Mouse (Mus musculus): Measurements from ENCODE around the gene Tnni2.
"Not testable (repeated sequence)": the region's sequence is repeated elsewhere in the genome, so short reads cannot be mapped to it uniquely, and the experiment has no call there.

Gene Tnni2

DNA sequence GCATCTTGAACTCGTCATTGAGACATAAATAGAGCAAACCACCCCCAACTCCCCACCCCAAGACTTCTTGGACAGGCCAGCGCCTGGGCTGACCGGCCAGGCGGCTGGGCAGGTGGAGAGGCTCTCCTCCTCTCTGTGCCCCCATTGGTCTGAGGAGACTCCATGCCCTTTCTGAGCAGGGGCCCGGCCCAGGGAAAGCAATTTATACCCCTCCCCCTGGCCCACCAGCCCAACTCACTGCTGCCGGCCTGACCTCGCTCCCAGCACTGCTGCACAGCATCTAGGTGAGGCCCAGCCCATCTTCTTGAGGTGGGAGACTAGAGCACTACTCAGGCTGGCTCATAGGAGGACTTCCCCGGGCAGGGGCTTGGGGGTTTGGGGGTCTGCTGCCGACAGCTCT is at the start of gene Tnni2:
Gene Tnni2, plus strand, starts transcription at position 224 of the 400 bp plus-strand sequence.
- DNase-seq (ENCODE audit: low read depth, low spot score), result no peak

DNA sequence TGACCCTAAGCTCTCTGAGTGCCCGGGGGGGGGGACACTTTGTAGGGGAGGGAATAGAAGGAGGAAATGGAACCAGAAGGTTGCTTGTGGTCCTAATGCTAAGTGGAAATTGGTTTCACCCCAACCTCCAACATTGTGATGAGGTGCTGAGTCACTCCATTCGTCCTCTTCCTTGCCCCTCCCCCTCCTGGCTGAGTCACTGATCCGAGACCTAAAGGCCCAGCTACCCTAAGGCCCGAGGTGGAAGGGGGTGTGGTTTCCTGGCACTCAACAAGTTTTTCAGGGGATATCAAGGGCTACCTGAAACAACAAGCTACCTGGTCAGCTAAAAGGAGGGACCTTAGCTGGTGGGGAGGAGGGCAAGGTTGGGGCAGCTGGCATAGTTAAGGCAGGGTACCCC is 48.4 kb upstream of the Tnni2 start:
- DNase-seq (ENCODE audit: low read depth, low spot score), result no peak

DNA sequence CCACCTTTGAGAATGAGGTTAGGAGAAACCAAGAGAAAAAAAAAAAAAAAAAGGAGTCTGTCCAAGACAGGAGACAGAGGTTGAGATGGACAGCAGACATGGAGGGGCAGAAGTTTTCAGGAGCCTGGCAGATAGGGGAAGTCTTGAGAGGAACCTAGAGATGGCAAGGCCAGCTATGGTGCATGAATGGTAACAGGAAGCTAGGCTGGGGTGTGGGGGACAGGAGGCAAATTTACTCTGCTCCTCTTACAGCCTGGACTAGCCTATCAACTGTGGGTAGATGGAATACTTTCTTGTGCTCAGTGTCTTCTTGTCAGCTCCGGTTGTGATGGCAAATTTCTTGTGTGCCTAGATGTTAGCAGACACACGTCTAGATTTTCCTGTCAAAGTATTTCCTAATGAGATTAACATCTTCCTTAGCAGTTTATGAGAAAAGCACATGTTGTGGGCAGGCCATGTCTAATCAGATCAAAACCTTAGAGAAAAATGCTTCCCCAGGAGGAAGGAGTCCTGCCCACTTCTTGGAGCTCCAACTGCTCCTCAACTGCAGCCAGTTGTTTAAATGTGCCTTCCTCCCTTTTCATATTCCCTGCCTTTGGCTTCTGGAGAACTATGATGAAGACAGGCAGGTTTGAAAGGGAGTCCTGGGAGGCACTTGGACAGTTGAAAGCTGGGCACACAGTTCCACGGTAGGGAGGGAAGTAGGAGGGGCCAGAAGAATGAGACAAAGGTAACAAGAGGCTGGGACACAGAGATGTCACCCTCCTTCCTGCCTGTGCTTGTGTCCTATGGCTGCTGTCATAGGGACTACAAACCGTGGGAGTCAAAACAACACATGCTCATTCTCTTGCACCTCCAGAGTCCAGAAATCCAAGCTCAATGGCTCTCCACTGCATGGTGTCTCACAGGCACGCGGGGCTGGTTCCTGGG is 47.1 kb upstream of the Tnni2 start:
- no peak for DNase-seq (ENCODE audit: low read depth, low spot score)

DNA sequence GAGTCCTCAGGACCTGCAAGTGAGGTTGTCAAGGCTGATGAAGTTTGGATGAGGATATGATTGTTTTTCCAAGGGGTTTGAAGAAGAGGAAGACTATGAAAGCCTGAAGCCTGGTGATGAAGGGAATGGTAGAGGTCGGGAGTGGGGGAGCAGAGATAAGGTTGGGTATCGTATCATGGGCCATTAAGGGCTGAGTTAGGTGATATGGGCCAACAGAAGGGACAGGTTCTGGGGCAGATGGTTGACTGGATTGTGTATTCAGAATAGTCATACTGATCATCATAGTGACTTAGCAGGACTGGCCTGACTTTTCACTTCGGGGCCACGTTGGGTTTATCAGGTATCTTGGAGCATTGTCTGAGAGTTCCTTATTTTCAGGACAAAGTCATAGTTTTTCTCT is 46.1 kb upstream of the Tnni2 start:
- no peak for DNase-seq (ENCODE audit: low read depth, low spot score)

DNA sequence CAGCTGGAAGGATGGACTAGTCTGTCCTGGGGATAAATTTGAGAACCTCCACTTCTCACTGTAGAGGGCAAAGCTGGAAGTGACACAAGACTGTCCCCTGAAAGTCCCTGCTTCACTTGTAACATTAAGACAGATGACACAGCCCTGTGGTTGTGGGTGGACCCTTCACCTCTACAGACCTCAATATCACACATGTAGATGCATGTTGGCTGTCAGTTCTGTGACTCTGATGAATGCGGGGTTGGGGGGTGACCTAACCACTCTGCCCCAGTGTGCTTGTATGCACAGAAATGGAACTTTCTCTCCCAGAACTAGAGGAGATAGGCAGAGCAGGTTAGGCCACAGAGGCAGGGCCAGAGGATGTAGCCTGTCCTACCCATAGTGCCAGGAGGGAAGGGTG is 45.0 kb upstream of the Tnni2 start:
- no peak for DNase-seq (ENCODE audit: low read depth, low spot score)

DNA sequence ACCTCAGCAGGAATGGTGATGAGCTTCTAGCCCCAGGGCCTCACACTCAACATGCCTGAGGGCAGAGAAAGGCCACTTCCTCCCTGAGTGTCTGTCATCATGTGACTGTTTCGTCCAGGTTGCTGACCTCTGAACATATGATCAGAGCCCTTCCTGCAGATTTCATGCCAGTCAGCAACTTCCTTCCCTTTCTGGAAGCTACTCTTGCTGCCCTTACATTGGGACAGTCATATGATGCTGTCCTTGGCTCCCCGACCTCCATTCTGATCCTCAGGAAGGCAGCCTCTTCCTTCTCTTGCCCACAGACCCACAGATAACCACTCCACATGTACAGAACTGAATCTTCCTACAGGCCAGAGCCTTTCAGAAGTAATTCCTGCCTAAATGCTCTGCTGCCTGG is 43.6 kb upstream of the Tnni2 start:
- no peak for DNase-seq (ENCODE audit: low read depth, low spot score)

DNA sequence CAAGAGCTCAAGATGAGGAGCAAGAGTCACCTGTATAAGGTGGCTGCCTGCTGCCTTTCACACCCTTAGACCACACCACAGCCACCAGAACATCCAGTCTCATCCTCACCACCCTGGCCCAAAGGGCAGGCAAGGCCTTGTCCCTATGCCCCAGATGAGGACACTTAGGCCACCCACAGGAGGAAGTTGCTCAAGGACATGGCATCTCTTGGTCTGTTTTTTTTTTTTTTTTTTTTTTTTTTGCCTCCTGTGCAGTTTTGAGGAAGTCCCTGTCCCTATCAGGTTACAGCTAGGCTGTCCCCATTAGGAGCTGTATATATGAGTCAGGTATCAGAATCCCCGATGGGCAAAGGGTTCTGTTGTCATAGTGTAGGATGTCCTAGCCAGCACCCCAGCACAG is 42.4 kb upstream of the Tnni2 start:
- DNase-seq (ENCODE audit: low read depth, low spot score), result no peak

DNA sequence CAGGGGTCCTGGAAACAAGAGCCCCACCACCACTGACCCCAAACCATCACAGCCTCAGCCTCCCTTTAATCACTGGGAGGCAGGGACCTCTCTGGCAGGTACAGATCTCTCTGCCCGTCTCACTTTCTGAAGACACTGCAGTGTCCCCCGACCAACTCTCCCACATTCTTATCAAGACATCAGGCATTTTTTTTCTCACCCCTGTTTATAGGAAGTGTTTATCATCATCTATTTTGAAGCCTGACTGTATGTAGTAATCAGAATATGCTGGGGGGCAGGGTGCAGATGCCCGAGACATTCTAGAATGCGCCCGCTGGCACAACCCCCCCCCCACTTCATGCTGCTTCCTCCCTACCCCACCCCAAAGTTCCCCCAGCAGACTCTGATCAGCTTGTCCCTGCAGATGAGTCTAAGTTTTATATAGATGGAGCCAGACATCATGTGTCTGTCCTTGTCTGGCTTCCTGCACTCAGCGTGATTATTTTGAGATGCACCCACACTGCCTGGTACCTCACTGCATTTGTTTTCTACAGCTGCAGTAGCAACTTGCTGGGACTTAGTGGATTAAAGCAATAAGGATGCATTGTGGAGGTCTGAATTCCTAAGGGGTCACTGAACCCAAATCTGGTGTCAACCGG is 41.4 kb upstream of the Tnni2 start:
- no peak for DNase-seq (ENCODE audit: low read depth, low spot score)

DNA sequence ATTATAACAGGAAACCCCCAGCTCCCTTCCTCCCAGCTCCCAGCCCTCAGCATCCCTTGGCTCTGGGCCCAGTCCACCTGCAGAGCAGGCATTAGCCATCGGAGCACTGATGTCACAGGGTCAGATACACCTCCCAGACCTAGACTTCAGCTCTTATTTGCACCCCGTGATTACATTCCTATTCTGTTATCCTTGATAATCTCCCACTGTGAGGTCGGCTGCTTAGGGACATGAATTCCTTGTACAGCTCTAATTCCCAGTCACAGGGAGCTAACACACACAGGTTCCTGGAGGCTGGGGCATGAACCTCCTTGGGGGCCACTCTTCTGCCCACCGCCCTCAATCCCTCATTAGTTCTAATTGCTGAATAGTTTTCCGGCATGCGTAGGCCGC is 40.9 kb upstream of the Tnni2 start:
- DNase-seq (ENCODE audit: low read depth, low spot score), result peak; percentile 14

DNA sequence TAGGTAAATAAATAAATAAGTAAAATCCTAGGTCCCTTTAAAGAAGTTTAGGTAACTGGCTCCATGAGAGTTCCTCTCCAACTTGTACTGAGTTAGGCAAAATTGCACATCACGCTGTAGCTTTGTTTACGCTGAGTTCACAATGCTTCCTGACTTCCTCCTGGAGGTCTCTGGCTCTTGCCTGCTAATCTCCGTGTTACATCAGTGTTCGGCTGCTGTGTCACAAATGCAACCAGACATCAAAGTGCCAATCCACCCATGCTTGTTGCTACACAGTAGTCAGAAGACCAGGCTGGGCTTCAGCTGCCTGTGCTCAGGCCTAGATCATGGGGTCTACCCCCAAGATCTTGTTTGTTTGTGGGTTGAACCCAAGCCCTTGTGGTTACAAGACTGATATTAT is 38.0 kb upstream of the Tnni2 start:
- DNase-seq (ENCODE audit: low read depth, low spot score), result no peak

DNA sequence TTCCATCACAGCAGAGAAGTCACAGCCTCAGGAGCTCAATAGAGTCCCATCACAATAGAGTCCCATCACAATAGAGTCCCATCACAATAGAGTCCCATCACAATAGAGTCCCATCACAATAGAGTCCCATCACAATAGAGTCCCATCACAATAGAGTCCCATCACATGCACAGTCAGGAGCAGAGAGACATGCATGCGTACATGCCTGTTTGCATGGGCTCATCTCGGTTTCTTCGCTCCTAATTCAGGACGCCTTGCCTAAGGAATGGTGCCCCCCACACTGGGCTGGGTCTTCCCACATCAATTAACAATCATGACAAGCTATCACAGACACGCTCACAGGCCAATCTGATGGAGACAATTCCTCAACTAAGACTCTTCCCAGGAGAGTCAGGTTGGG is 36.5 kb upstream of the Tnni2 start:
- not testable (repeated sequence) for DNase-seq (ENCODE audit: low read depth, low spot score)

DNA sequence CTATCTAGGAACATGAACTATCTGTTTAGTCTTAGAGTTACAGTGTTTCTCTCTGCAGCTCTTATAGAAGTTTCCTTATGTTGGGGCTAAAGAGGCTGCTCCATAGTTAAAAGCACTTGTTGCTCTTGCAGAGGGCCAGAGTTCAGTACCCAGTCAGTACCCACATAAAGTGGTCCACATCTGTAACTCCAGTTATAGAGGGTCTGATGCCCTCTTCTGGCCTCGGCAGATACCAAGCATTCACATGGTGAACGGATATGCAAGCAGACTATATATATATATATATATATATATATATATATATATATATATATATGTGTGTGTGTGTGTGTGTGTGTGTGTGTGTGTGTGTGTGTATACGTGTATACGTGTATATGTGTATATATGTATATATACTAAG is 33.7 kb upstream of the Tnni2 start:
- DNase-seq (ENCODE audit: low read depth, low spot score), result no peak

DNA sequence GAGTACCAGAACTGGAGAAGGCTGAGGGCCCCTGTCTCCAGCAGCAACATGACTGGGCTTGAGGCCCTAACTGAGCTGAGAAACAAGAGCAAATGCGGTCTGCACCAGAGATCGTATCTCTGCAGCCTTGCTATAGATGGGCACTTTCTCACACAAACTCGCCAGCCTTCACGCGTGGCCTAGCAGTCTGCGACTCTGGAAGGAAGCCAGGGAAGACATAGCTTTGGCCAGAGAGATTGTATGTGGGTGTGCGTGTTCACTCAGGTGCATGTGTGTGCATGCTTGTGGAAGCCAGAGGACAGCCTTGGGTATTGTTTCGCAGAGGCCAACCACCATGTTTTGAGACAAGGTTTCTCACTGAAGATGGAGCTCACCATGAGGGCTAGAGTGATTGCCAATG is 32.9 kb upstream of the Tnni2 start:
- DNase-seq (ENCODE audit: low read depth, low spot score), result no peak

DNA sequence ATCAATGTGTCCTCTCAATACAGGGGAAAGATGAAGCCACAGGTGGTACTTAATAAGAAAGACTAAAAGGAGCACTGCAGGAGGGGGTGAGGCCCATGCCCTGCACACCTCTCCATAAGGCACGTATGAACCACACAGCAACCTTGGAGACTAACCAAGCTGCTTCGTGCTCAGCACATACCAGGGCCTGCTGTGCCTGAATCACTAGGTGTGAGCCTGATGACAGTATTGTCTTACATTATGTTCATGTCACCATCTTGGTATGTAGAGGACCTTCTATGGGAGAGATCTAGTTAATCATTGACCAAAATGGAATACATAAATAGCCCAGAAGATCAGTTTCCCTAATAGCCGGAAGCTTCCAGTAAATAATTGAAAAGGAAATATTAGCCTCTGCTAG is 32.0 kb upstream of the Tnni2 start:
- no peak for DNase-seq (ENCODE audit: low read depth, low spot score)

DNA sequence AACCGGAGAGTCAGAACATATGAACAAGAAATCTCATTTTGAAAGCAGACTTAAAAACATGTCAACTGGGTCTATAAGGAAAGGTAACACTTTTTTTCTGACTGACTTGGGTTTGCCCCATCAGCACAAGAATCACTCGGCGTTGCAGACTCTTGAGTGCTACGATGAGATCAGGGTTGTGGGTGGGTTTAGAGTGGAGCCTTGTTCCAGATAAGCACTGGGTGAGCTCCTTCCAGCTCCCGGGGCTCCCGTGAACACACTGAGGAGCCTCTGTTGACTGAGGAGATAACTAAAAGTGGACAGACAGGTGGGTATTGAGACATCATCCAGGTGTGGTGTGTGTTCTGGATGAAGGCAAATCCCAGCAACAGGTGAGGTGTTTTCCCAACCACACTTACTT is 28.3 kb upstream of the Tnni2 start:
- DNase-seq (ENCODE audit: low read depth, low spot score), result no peak

DNA sequence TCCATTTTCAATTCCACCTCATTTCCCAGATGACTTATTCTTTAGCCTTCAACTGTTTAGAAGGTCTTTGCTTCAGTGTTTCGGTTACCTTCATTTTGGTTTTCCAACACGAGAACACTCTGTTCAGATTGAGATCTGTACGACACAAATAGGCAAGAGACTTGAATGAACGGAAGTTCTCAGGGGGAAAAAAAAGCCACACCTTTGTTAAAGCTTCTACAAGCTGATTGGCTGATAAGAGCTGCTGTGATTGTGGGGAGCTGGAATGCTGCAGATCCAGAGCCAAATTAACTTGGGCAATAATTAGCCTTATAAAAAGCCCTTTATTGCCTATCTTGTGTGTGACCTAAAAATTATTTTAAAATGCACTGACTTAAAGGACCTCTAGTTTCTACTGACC is 26.3 kb upstream of the Tnni2 start:
- no peak for DNase-seq (ENCODE audit: low read depth, low spot score)

DNA sequence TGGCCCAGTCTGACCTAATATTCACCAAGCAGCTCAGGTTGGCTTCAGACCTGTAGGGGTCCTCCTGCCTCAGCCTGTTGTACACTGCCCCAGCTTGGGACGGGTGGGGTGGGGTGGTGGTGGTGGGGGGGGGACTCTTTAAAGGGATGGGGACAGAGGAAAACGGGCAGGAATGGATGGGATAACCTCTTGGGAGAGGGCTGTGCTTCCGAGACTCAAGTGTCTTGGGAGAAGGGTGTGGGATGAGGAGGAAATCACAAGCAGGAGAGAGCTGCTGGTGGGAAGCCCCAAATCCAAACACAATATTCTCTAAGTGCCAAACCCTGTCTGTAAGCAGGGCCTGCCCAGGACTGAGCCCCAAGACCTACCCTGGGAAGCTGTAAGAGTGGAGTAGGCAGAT is 25.4 kb upstream of the Tnni2 start:
- no peak for DNase-seq (ENCODE audit: low read depth, low spot score)

DNA sequence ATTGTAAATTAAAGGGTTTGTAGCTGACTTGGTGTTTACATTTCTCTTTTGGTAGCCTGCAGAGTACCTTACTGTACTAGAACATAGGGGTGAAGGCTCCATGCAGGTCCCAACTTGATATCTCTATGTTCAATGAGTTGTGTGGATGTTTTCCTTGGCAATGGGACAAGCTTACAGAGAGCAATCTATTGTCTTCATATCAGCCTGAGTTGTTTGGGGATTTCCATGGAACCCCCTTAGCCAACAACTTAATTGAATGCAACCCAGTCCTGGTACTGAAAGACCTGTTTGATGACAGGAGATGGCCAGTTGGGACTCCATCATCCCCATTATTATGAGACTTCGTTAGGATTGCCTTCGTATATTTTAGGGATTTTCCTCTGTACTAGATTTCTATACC is 23.6 kb upstream of the Tnni2 start:
- DNase-seq (ENCODE audit: low read depth, low spot score), result no peak

DNA sequence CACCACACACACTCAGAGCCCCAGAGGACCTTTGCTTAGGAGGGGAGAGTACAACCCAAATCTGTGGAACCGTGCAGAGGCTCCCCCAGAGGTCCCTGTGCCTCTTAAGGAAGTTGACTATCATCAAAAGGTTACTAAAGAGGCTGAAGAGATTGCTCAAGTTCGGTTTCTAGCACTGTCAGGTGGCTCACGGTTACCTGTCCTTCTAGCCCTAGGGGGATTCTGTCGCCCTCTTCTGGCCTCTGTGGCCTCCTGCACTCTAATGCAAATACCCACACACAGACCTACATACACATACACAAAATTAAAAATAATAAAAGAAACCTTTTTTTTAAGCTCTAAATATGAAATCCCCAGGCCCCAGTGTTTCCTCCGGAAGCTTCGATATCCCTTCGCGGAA is 22.9 kb upstream of the Tnni2 start:
- DNase-seq (ENCODE audit: low read depth, low spot score), result no peak

DNA sequence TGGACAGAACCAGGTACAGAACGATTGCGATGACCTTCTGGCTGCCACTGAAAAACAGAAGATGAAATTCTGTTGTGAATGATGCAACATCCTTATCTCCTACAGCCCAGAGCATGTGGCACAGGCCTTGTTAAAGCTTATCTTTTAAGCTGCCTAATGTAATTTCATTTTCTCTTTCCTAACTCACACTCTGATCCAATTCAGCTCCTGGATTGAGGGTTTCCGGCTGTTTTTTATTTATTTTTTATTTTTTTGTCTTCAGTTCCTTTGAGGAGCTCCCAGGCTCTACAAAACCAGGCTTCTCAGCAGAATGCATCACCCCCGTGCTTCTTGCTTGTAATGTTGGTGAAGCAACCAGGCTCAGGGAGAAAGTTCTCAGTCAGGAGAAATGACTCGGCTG is 21.7 kb upstream of the Tnni2 start:
- no peak for DNase-seq (ENCODE audit: low read depth, low spot score)

DNA sequence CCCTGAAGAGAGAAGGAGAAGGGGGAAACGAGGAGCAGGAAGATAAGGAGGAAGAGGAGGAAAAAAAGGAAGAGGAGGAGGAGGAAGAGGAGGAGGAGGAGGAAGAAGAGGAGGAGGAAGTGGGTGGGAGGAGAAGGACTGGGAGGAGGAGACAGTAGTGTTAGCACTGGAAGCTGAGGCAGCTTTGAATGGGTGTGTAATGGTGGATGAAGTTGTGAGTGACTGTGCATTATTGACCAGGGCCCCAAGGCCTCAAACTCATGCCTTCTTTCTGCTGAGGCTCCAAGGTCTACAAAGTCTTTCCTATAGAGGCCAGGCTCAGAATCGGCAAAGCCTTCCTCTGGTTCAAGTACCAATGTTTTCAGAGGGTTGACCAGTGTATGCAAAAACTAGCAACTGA is 19.8 kb upstream of the Tnni2 start:
- DNase-seq (ENCODE audit: low read depth, low spot score), result no peak

DNA sequence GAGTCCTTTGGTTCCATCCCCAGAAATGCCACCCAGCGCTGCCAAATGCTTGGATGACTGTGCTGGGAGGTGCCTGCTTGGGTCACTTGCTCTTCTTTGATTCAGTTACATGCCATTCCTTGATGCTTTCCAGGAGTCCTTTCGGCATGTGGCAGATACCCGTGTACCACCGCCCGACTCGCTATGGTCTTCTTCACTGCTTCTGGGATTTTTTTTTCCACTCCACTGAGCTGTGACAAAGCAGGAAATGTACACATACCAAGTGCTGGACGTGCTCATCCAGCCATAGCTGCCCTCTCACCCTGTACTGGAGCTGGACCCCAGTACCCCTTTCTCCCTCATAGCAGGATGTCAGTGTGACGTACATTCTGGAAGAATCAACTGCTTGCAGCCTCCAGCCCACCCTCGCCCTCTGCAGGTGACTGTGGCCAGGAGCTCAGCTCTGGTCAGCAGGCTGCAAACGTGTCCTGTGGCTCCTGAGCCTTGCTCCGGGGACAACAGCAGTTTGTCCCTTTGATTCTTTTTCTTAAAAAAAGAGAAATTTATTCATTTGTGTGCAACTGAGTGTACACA is 15.9 kb upstream of the Tnni2 start:
- no peak for DNase-seq (ENCODE audit: low read depth, low spot score)

DNA sequence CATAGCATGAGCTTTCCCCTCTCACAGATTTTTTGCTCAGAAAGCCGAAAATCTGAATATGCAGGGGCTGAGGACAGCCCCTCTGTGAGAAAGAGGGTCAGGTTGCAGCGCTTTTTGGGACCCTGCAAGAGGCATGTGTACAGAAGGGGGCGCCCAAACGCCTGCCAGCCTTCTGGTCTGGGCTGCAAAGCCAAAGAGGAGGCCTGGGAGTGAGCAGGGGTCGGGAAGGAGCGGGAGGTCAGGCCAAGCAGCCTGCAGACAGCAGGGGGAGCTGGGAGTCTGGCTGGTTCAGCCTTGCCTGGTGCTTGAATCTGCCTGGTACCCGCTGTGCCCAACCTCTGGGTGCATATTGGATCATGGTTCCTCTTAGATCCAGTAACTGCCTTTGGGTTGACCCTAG is 13.4 kb upstream of the Tnni2 start:
- DNase-seq (ENCODE audit: low read depth, low spot score), result no peak
